Mouse (Mus musculus): ENCODE data around the gene Gm32742. TPM values are rescaled to one million over a fixed set of nuclear protein-coding genes. Genes with fewer than 3 reads are reported as not detected.

The Gm32742 gene
- polyA plus RNA-seq, 1 experiment from 2014 or later = 0.01 TPM

GRCm38 (mm10) chr9:51096306-51096705 lies 69.0 kb downstream of the Gm32742 start:
- Histone ChIP-seq H3K4me2 (replicated peaks) (no peak overlapping the region), H3K9ac (no peak overlapping the region), H3K4me3 (replicated peaks) (no peak overlapping the region), H3K4me1 (replicated peaks) (no peaks in the 10 kb centered on the region), H3K36me3 (no peaks in the 10 kb centered on the region), H3K27ac (no peak overlapping the region), H3K27me3 (replicated peaks) (no peaks in the 10 kb centered on the region; the same call in 1 of the 2 replicates), H3K9me3 (no peaks in the 10 kb centered on the region)
- 40% methylated on average over 2 of the region's 2 CpGs for WGBS
- no peak for ATAC-seq

- H3K4me1 ChIP-seq (replicated peaks) = no peaks in the 10 kb centered on the region
- no peak overlapping the region for H3K9ac ChIP-seq
- no peaks in the 10 kb centered on the region for H3K36me3 ChIP-seq
- WGBS = 60% methylated on average over 5 of the region's 5 CpGs
- H3K27me3 ChIP-seq (replicated peaks) = no peaks in the 10 kb centered on the region
- ATAC-seq = no peak
- no peak overlapping the region for H3K4me2 ChIP-seq (replicated peaks)
- H3K27ac ChIP-seq = no peak overlapping the region
- no peak overlapping the region for H3K4me3 ChIP-seq (replicated peaks)
- no peaks in the 10 kb centered on the region for H3K9me3 ChIP-seq
Observed at GRCm38 (mm10) chr9:51093697-51094096, 71.6 kb downstream of the Gm32742 start.

- 81% methylated on average over 5 of the region's 5 CpGs for WGBS
- peaks cover 8% of the 10 kb centered on the region; the same call in 1 of the 2 replicates for H3K4me1 ChIP-seq (replicated peaks)
- no peak overlapping the region for H3K4me3 ChIP-seq (replicated peaks)
- H3K27me3 ChIP-seq (replicated peaks) = no peaks in the 10 kb centered on the region
- H3K27ac ChIP-seq = no peak overlapping the region
- no peak for ATAC-seq
- no peaks in the 10 kb centered on the region for H3K36me3 ChIP-seq
- no peaks in the 10 kb centered on the region for H3K9me3 ChIP-seq
- no peak overlapping the region for H3K4me2 ChIP-seq (replicated peaks)
- H3K9ac ChIP-seq = no peak overlapping the region
Observed at GRCm38 (mm10) chr9:51081614-51082013, 83.7 kb downstream of the Gm32742 start.

MicroRNAs encoded within 50 kb of the gene (microRNA counts, 519-probe panel; counts per million panel counts)
- microRNA mmu-miR-34b-3p (2,311 counts per million, percentile 60 among the panel's probes with 10 or more counts), microRNA mmu-miR-34b-5p (2,276 counts per million, percentile 58 among the panel's probes with 10 or more counts), microRNA mmu-miR-34c (3,650 counts per million, percentile 89 among the panel's probes with 10 or more counts)

Other genes with a start within 250 kb of the Gm32742 start
- 13.0 and 14.6 TPM in 2 replicates for gene Sik2, start 156.4 kb downstream of the Gm32742 start, polyA plus RNA-seq (2015; fragmentation: Nextera tagmentation; extraction: Ambion mirVana)
- not detected in 2 replicates for gene Btg4, start 104.6 kb downstream of the Gm32742 start, polyA plus RNA-seq (2015; fragmentation: Nextera tagmentation; extraction: Ambion mirVana)
- 3.7 and 4.3 TPM in 2 replicates for gene Layn, start 88.4 kb downstream of the Gm32742 start, polyA plus RNA-seq (2015; fragmentation: Nextera tagmentation; extraction: Ambion mirVana)
- not detected in 2 replicates for gene 4833427G06Rik, start 63.4 kb downstream of the Gm32742 start, polyA plus RNA-seq (2015; fragmentation: Nextera tagmentation; extraction: Ambion mirVana)
- gene Pou2af1, start 48.2 kb upstream of the Gm32742 start, polyA plus RNA-seq (2015; fragmentation: Nextera tagmentation; extraction: Ambion mirVana) = 0.10 and 0.20 TPM in 2 replicates
- 2.1 and 2.6 TPM in 2 replicates for gene Colca2, start 113.1 kb upstream of the Gm32742 start, polyA plus RNA-seq (2015; fragmentation: Nextera tagmentation; extraction: Ambion mirVana)
- not detected in 2 replicates for gene 1810046K07Rik, start 163.4 kb upstream of the Gm32742 start, polyA plus RNA-seq (2015; fragmentation: Nextera tagmentation; extraction: Ambion mirVana)